Mouse (Mus musculus) lung, adult 2 months (tissue): Measurements from ENCODE around the gene Tmem98.

Source experiments
- CTCF ChIP-seq: fragments of 200-500 bp; IDR thresholded peaks from 2 replicates; pipeline ENCODE4 v1.5.1; 2011; ENCODE audit warnings: mild to moderate bottlenecking, low read length, control low read depth; ENCODE audit not compliant: insufficient read depth
- POLR2A ChIP-seq: fragments of 200-500 bp; IDR thresholded peaks from 2 replicates; pipeline ENCODE4 v1.6.1; 2011; ENCODE audit warnings: low read depth, mild to moderate bottlenecking, control low read depth, low read length, borderline replicate concordance; ENCODE audit errors: extremely low read depth

GRCm38 (mm10) chr11:80767320-80767617, 42.7 kb upstream of the Tmem98 start:
- TF ChIP-seq POLR2A = no peak
- no peak for TF ChIP-seq CTCF
